Mouse (Mus musculus) left cerebral cortex, postnatal 36 days (tissue): ENCODE results near the gene Lgi1. TPM values are rescaled to one million over a fixed set of nuclear protein-coding genes. Genes with fewer than 3 reads are reported as not detected.
A peak's percentile ranks its signal among the peaks of the same experiment; 100 is the strongest.

Source experiments
- DNase-seq, 2 experiments: peaks; one replicate each; pipeline ENCODE4 v3.0.0; 2021 to 2022; ENCODE audit warnings: low spot score in 2 of 2, mixed read lengths in 1 of 2
- intact Hi-C: fragments of 180-260 bp; cut with DNase I; formaldehyde crosslinking; loops from one replicate; pipeline ENCODE4 v1.15.1; 2025
- total RNA-seq, 2 experiments: library from RNA; stranded (reverse); gene quantifications; 2 replicates each; pipeline ENCODE4 v1.2.3; 2021

The Lgi1 gene
- total RNA-seq, 2 experiments from 2014 or later = 135 to 144 TPM

DNA sequence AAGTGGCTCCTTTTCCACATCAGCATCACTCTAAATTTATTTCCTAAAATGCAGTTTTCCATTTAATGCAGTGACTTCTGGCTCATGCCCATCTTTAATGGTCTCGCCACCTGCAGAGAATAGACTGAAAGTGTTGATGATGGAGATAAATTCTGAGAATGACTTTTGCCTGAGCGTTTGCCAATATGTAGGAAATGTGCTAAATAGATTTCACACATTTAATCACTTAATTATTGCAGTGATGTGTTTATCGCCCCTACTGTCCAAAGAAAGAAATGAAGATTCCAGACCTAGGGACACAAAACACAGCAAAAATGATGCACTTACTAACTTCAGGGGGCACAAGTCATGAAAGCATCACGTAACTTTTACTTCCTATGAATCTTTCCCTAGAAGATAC is 54.8 kb downstream of the Lgi1 start:
- intact Hi-C loops = no loop called here
- DNase-seq = no peak

GRCm38 (mm10) chr19:38320651-38321188 is 56.4 kb downstream of the Lgi1 start:
- DNase-seq = no peak
- intact Hi-C loops = loop anchor here (5.0 to 10.0 kb wide), 2 partner anchors 68 to 96 kb away; partner anchors contain the start of gene Fra10ac1

GRCm38 (mm10) chr19:38323726-38324125 is 59.4 kb downstream of the Lgi1 start:
- intact Hi-C loops = loop anchor here (5.0 to 10.0 kb wide), 2 partner anchors 71 to 99 kb away; partner anchors contain the start of gene Fra10ac1
- no peak for DNase-seq

DNA sequence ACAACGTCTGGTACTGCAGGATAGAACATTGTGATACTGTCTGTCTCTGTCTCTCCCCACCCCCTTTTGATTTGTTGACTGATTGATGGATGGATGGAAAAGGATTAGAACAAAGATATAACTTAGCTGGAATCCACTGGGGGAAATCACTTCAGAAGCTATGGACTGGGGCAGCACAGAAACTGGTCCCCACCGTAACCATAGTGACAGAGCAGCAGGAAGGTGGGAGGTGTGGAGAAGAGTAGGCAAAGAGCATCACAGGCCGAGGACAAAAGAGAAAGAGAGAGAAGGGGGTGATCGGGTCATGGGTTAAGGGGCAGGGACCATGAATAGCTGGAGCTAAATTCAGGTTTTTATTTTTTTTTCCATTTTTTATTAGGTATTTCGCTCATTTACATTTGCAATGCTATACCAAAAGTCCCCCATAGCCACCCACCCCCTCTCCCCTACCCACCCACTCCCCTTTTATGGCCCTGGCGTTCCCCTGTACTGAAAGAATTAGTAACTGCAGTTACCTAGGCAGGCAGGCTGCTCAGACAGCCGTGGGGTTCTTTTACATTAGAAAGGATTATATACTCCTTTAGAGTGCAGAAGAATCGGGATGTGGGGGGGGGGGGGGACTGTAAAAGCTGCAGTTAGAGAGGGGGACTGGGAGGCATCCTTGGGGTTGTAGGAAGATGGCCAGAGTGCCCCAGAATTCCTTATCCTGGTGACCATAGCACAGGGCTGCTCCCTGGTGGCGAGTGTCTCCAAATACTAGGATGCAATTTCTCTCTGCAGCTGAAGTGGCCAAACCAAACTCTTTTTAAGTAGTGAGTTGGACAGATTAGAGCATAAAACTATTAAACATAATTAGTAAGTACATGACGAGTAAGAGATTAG is 60.1 kb downstream of the Lgi1 start:
- peak in 1 of 2 experiments; percentile 19 for DNase-seq
- intact Hi-C loops = loop anchor here (5.0 to 10.0 kb wide), 2 partner anchors 72 to 100 kb away; partner anchors contain the start of gene Fra10ac1

DNA sequence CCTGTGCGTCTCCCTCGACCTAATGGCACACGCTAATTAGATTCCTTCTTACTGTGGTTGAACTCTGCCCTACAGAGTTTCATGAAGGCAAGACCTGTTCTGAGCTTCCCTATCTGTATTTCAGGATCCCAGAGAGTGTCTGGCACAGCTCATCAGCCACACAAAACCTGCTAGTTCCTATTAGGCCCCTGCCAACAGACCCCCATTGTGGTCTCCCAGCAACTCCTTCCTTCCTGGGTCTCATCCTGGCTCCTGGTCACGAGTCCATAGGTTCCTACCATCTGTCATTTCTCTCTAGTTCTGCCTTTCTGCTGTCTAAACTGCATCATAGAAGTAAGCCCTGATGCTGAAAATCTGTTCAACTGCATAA is 60.7 kb downstream of the Lgi1 start:
- intact Hi-C loops = loop anchor here (10.0 kb wide), 1 partner anchor 100 kb away; the partner anchor contains the start of gene Fra10ac1

DNA sequence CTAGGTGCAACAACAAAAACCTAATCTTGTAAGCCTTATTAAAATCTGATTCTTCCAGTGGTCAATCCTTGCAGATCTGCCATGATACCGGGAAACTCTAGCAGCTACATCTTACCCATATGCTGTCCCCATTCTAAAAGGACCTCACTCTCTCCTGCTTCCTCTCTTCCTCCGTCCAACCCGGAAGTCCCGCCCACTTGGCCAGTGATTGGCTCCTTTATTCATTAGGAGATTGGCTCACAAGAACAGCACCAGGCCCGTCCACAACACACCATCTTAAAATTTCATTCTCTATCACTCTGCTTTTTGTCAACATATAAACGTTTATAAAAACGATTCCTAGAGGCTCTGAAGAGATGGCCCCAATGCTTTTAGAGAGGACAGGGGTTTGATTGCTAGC is 61.5 kb downstream of the Lgi1 start:
- intact Hi-C loops = loop anchor here (10.0 kb wide), 1 partner anchor 101 kb away; the partner anchor contains the start of gene Fra10ac1
- DNase-seq = no peak

More for the DNA sequence above, 60.7 kb downstream of the Lgi1 start:
- no peak for DNase-seq

DNA sequence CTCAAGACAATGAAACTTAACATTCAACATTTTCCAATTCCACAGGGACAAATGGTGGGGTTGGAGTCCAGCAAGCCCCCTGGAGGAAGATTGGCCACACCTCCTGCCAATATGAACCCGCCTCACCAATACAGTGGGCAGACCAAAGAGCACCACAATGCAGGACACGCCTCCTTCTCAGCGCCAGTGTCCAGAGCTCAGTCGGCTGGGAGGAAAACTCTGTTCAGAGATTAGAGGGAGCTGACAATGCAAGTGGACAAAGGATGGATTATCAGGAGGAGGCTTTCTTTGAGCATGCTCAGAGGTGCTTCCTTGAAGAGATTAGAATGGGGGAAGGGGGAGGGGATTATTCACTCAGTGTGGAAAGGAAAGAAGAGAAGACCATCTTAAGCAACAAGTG is 62.7 kb downstream of the Lgi1 start:
- intact Hi-C loops = loop anchor here (10.0 kb wide), 1 partner anchor 102 kb away; the partner anchor contains the start of gene Fra10ac1
- no peak for DNase-seq

DNA sequence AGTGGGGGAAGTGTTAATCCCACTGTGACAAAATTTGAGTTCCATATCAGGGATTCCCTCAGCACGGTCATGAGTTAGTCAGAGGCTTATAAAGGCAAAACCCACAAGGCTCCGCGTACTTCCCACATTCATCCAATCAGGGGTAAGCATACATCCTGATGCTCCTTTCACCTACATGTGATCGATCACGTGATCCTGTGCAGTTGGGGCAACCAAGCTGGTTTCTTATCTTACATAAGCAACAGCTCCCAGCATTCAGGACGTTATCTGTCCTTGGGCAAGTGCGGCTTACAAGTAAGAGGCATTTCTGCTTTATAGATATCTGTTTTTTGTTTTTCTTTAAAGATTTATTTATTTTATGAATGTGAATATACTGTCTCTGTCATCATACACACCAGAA is 63.7 kb downstream of the Lgi1 start:
- intact Hi-C loops = loop anchor here (10.0 kb wide), 1 partner anchor 103 kb away; the partner anchor contains the start of gene Fra10ac1
- no peak for DNase-seq

- no peak for DNase-seq
- intact Hi-C loops = loop anchor here (10.0 kb wide), 1 partner anchor 104 kb away; the partner anchor contains the start of gene Fra10ac1
Measured at GRCm38 (mm10) chr19:38329257-38329656, 64.9 kb downstream of the Lgi1 start.

- no peak for DNase-seq
- intact Hi-C loops = no loop called here
Measured at GRCm38 (mm10) chr19:38331072-38331471, 66.7 kb downstream of the Lgi1 start.

- DNase-seq = peak; percentile 25 to 36
- intact Hi-C loops = no loop called here
Measured at GRCm38 (mm10) chr19:38332245-38332644, 67.9 kb downstream of the Lgi1 start.

DNA sequence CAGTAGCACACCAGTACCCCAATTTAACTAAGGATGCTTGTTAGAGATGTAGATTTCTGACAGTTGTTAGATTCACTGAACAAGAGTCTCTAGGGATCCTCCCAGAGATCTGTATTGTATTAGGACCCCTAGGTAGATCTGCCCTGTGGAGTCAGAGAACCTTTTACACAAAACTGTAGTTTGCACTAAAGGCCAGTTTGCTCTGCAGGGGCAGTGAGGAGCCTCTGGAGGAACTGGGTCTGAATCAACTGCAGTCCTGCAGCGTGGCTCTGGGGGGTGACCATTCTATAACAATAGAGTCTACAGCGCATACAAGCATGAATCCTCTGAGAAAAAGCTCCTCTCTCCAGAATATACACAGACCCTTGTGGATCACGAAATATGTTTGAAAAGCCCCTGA is 68.5 kb downstream of the Lgi1 start:
- intact Hi-C loops = no loop called here
- DNase-seq = no peak

DNA sequence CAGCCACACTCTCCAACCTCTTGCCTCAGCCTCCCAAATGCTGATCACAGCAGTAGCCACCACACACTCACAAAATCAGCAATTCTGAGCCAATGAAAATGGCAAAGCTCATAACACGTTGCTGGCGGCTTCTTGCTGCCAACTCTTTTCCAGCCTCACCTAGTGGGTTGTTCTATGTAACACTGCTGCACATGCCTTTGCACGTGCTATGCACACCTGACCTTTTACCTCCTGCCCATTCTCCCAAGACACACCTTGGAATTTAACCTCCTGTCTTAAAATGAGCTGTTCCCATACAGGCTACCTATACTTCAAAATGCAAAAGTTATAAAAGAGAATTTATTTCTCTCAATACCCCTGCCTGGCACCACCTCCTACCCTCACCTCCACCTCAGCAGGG is 72.2 kb downstream of the Lgi1 start:
- intact Hi-C loops = no loop called here
- no peak for DNase-seq

- intact Hi-C loops = no loop called here
- no peak for DNase-seq
Measured at GRCm38 (mm10) chr19:38337332-38337731, 73.0 kb downstream of the Lgi1 start.

- DNase-seq = no peak
- intact Hi-C loops = no loop called here
Measured at GRCm38 (mm10) chr19:38339734-38340133, 75.4 kb downstream of the Lgi1 start.

- intact Hi-C loops = no loop called here
- no peak for DNase-seq
Measured at GRCm38 (mm10) chr19:38343246-38343645, 78.9 kb downstream of the Lgi1 start.

DNA sequence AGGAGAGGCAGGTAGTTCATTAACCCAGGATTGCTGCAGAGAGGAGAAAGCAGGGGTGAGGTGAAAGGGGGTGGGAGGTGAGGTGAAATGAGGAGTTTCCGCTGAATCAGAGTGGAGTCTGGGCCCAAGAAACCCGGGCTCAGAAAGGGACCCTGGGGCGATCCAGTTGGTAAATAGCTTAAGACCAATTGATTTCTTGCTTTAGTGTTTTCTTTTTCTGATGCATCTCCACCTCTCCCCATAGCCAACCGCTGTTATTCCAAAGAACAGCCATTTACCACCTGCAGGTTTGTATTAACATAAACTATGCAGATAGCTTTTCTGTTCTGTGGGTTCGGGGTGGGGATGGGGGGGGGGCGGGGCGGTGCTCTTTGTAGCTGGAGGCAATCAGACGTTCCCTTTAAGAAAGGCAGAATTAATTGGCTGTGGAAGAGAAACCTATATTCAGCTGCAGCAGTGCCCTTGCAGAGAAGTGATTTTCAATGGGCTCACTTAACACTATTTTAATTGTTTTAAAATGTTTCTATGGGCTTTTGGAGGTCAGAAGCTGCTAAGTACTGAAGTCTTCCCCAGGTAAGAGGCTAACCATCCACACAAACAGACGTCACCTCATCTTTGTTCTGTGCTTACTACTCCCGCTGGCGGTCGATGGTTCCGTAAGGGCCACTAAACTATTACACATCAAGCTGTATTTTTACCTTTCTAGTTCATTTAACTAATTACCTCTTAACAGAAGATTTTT is 84.1 kb downstream of the Lgi1 start:
- DNase-seq = no peak
- intact Hi-C loops = no loop called here

GRCm38 (mm10) chr19:38349013-38349341 is 84.6 kb downstream of the Lgi1 start:
- intact Hi-C loops = no loop called here
- DNase-seq = no peak

GRCm38 (mm10) chr19:38351202-38351601 is 86.9 kb downstream of the Lgi1 start:
- intact Hi-C loops = loop anchor here (5.0 to 10.0 kb wide), 5 partner anchors 94 to 394 kb away; partner anchors contain the start of genes Cep55 and Fra10ac1
- no peak for DNase-seq

DNA sequence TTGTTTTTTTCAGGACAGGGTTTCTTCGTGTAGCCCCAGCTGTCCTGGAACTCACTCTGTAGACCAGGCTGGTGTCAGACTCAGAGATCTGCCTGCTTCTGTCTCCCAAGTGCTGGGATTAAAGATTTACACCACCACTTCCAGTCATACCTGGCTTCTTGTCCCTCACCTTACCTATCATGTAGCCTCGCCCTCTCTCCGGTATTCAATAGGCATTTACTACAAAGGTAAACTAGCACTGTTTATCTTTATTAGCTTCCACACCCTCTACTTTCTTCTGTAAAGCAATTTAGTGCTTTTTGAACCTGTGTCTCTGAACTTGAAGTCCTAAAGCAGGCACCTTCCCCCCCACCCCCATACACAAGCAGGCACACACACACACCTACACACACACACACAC is 87.4 kb downstream of the Lgi1 start:
- DNase-seq = no peak
- intact Hi-C loops = loop anchor here (5.0 to 10.0 kb wide), 5 partner anchors 94 to 394 kb away; partner anchors contain the start of genes Cep55 and Fra10ac1
